Mouse (Mus musculus): ENCODE measurements around the gene Icam2. TPM values are rescaled to one million over a fixed set of nuclear protein-coding genes. Genes with fewer than 3 reads are reported as not detected.
"Not testable (repeated sequence)": the region's sequence is repeated elsewhere in the genome, so short reads cannot be mapped to it uniquely, and the experiment has no call there.

Icam2 gene
- total RNA-seq (2022) = 1 to 10 TPM; 1.7 to 3.4 (median 2.4) TPM

DNA sequence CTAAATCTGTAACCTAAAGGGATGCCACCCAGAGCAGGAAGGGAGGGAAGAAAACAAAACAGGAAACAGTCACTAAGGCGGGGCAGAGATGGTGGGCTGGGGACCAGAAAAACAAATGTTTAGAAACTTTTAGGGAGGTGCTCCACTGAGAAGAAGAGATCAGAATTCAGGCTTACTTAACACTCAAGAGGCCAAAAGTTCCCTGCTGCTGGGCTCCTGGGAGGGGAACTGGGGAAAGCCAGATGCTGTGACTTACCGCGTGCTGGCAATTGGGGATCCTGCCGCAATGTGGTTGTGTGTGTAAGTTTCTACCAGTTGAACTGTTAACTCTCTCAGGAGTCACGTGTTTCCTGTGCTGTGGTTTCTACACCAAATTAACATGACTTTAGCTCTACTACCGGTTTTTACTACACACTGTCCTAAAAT, at the start of gene Icam2:
Gene Icam2, minus strand, starts transcription at position 285 of the 426 bp plus-strand sequence.
- DNase-seq (ENCODE audit: low spot score in 2 of 2) = no peak

- no peak for DNase-seq (ENCODE audit: low spot score in 2 of 2)
Measured at GRCm38 (mm10) chr11:106437543-106437942, 49.7 kb upstream of the Icam2 start.

GRCm38 (mm10) chr11:106437039-106437438, 49.2 kb upstream of the Icam2 start:
- DNase-seq (ENCODE audit: low spot score in 2 of 2) = no peak

DNA sequence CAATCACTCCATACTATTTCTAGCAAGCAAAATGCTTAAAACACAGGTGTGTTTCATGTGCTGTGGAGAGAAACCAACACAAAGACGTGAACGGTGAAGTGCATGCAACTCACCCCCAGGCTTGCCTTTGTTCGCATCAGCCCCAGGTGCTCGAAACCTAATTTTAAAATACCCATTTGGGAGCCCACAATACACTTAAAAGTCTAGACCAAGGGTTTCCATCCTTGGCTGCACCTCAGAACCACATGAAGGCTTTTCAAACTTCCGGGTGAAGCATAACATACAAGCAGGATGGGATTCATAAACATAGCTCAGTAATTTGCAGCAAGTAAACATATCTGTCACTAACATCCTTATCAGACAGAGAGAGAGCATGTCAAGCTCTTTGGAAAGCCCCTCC, 42.5 kb upstream of the Icam2 start:
- no peak for DNase-seq (ENCODE audit: low spot score in 2 of 2)

GRCm38 (mm10) chr11:106429689-106430088, 41.8 kb upstream of the Icam2 start:
- DNase-seq (ENCODE audit: low spot score in 2 of 2) = no peak

- no peak for DNase-seq (ENCODE audit: low spot score in 2 of 2)
Measured at GRCm38 (mm10) chr11:106428556-106428955, 40.7 kb upstream of the Icam2 start.

DNA sequence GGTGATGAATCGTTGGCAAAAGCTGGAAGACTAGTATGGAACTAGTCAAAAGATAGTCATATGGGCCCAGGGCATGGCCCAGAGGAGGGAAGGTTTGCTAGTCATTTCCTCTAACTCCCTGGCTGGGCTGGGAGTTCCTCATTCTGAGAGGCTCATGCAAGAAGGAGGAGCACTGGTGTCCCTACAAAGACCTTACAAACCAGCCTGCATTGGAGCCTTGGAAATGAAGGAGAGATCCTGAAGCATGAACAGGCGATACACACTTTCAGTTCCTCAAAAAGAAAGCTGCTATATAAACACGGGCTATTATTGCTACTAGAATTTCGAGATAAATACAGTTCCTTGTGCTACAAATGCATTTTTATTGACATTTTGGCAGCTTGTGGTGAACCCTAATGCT, 40.2 kb upstream of the Icam2 start:
- DNase-seq (ENCODE audit: low spot score in 2 of 2) = no peak

DNA sequence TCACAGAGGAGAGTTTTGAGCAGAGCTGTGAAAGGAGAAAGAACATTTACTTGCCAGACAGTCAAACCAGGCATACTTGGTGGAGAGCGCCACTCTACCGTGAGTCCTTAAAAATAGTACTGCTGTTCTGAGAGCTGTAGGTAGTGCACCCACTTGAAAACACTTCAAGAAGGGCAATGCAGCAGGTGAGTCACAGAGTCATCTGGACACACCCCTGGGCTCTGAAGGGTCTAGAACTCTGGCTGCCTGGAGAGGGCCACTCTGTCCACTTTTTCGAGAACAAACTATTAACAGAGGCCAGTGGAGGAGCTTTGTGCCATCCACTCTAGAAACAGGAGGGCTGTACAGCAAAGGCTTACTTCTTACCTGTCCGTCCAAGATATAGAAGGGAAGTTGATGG, 38.6 kb upstream of the Icam2 start:
- no peak for DNase-seq (ENCODE audit: low spot score in 2 of 2)

DNA sequence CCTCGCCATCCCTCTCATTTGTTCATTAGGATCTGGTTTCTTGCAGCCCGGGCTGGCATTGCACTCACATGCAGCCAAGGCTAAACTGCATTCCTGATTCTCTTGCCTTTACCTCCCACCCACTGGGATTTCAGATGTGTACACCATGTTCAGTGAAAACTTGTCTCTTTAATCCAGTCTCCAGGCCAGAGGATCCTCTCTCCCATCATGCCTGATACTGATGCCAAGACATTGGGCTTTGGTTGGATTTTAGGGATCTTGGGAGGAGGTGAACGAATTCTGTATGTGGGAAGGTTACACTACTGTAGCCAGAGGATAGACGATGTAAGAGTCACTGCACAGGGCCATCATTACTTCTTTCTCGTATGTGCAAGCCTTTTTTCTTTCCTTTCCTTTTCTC, 37.3 kb upstream of the Icam2 start:
- no peak for DNase-seq (ENCODE audit: low spot score in 2 of 2)

DNA sequence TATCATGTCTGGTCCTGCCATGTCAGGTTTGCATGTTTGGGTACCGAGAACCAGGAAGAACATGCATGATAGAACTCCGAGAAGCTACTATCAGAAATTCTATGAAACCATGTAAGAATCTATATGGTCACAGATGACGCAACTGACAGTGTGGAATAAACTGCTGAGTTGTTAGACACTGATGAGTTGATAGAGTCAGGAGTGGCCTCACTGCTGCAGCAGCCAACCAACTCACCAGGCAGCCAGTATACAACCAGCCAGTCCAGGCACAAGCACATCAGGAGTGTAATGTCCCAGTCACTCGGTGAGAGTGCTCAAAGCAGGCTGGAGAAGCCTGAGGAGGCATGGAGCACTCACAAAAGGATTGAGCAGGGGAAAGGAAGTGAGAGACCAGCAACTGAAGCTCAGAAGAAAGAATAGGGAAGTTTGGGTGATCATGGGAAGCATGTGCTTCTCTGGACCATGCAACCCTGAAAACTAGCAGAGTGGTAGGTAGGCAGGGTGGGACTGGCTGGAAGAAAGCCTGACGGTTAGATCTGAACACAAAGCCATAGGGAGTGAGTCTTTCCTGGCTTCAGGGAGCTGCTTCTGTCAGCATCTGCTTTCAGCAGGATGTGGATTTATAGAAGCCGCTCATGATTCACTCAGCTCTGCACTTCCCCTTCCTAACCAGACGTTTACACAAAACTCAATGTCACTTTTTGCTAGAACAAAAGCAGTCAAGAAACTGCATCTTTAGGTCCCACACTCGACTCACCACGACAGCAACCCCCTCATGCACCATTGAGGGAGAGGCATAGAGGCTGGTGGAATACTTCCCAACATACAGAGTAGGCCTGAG, 31.6 kb upstream of the Icam2 start:
- no peak for DNase-seq (ENCODE audit: low spot score in 2 of 2)

DNA sequence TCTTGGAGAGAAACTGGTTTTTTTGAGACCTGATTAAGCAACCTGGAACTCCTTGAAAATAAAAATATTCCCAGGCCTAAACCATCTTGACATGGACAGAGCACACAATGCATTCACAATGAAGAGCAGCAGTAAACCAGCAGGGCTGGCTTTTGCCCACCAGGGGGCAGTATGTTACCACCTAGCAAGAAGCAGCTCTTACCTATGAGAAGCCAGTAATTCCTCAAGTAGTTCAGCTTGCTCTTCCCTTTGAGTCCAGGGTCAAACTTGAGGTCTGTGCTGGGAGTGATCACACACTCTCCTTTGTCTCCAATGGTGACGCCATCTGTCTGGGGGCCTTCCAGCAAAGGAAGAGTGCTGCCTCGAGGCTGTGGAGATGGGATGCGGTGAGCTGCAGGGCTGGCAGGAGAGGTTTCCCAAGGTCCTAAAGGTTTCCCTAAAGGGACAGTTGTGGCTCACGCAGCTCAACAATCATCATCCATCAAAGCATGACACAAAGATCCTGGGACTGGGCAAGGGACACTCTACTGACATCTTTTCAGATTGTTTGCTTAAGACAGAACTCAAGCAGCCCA, 30.8 kb upstream of the Icam2 start:
- DNase-seq (ENCODE audit: low spot score in 2 of 2) = peak; percentile 61 to 88

DNA sequence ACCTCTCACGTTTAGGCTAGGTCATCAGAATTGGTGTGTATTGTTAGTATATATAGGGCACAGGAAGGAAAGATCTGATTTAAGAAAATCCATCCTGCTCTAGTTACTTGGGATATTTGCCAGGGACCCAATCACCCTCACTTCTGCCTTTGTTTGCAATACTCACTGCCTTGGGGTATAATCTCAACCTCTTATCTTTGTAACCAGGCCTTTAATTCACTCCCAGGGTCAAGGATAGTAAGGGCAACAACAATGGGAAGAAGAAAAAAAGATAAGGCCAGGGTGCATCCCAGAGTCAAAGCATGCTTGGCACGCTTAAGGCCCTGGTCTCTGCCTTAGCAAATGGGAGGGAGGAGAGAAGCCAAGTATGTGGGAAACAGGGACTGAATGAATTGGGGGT, 30.0 kb upstream of the Icam2 start:
- no peak for DNase-seq (ENCODE audit: low spot score in 2 of 2)

DNA sequence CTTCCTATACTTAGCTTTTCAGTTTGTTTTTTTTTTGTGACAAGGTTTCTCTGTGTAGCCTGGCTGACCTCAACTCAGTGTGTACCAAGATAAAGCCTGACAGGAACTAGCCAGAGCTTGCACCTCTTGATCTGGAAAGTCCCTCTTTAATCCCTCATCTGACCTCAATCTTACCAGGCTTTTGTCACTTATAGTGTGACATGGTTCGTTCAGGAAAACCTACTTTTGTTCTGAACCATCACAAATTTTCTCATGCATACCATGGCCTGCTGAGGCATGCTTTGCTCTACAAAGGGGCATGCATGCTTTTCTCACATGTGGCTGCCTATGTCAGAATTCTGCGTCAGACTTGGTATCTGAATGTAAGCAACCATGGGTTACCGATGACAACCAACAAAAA, 28.5 kb upstream of the Icam2 start:
- no peak for DNase-seq (ENCODE audit: low spot score in 2 of 2)

GRCm38 (mm10) chr11:106412641-106413360, 24.9 kb upstream of the Icam2 start:
- no peak for DNase-seq (ENCODE audit: low spot score in 2 of 2)

GRCm38 (mm10) chr11:106411157-106411556, 23.3 kb upstream of the Icam2 start:
- DNase-seq (ENCODE audit: low spot score in 2 of 2) = no peak

DNA sequence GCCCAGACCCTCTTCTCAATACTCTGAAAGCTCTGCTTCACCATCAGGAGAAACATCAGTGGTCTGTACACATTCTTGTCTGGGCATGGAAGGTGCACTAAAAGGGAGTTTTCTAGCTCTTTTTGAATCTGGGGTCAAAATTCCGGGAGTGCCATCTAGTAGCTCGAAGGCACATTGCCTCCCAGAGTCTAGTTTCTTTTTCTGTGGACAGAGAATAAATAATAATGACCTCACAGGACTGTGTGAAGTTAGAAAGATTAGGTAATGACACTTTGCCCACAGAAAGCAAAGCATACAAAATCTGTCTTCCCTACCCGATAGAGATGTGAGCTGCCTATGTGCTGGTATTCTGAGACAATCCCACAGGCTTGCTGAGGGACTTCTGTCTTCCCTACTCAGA, 22.6 kb upstream of the Icam2 start:
- no peak for DNase-seq (ENCODE audit: low spot score in 2 of 2)

DNA sequence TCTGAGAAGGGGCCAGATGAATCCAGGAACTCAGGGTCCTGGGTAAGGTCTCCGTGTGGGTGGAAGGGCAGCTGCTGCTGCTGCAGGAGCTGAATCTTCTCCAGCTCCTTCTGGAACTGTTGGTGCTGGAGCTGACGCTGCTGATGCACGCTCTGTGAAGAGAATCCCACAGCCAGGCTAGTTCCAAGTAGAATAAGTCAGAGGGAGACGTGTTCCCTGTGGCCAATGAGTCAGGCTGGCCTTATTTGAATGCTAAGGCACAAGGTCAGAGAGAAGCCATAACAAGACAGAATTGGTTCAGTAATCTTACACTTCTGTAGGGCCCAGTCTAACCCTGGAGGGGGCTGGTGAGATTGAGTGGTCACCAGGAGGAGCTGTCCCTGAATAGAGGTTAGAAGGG, 22.1 kb upstream of the Icam2 start:
- no peak for DNase-seq (ENCODE audit: low spot score in 2 of 2)

DNA sequence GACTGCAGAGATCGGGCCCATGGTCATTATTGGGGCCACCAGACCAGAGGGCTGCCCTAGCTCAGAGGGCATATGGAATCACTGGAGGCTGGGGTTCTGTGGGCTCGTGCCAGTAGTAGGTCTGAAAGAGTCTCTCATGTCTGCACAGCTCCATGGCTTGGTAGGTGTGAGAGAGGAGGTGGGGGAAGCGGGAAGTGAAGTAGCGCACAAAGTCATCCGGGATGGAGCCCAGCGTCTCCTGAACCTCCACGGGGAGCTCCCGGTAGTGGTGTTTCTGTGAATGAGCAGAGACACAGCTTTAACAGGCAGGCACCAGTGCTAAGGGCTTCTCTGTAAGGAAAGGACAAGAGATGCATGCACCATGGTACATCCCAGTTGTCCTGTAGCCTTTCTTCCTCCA, 10.6 kb upstream of the Icam2 start:
- no peak for DNase-seq (ENCODE audit: low spot score in 2 of 2)

- peak in 1 of 2 experiments; percentile 11 for DNase-seq (ENCODE audit: low spot score in 2 of 2)
Measured at GRCm38 (mm10) chr11:106397656-106398055, 9.8 kb upstream of the Icam2 start.

DNA sequence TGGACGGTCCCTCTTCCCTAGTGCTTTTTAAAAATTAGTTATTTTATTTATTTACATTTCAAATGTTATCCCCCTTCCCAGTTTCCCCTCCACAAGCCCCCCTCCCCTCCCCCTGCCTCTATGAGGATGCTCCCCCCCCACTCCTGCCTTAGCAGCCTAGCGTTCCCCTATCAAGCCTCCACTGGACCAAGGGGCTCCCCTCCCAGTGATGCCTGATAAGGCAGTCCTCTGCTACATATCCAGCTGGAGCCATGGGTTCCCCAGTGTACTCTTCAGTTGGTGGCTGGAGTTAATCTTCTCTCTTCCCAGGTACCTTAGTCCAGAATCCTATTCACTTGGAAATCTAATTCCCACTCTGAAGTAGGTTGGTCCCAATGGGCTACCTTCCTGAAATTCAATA, 6.2 kb upstream of the Icam2 start:
- not testable (repeated sequence) for DNase-seq (ENCODE audit: low spot score in 2 of 2)

DNA sequence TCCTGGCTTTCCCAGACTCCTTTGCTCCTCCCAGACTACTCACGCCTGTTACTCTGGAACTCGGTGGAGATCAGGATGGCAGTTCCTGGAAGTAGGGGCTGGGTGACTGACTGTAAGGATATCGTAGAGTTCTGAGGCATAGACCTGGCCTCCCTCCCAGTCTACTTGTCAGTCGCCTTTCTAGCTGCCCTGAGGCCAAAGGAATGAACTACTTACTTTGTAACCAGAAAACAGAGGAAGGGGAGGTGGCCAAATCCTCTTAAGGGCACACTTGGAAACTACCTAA, 5.4 kb upstream of the Icam2 start:
- no peak for DNase-seq (ENCODE audit: low spot score in 2 of 2)

- no peak for DNase-seq (ENCODE audit: low spot score in 2 of 2)
Measured at GRCm38 (mm10) chr11:106392597-106393330, 4.9 kb upstream of the Icam2 start.
